Mouse (Mus musculus): Measurements from ENCODE around the gene Carmil2.

- TF ChIP-seq CTCF (IDR thresholded peaks at IDR 0.05; ENCODE audit: low read depth, low read length) (no peak), POLR2A (IDR thresholded peaks at IDR 0.05; ENCODE audit: borderline replicate concordance, low read depth, low read length) (no peak)
Measured at GRCm38 (mm10) chr8:105645205-105645604, 40.9 kb upstream of the Carmil2 start.
